Mouse (Mus musculus): Measurements from ENCODE around the gene Hist1h2aa. TPM values are rescaled to one million over a fixed set of nuclear protein-coding genes. Genes with fewer than 3 reads are reported as not detected.

The Hist1h2aa gene
- polyA plus RNA-seq (2021; fragmentation: Nextera tagmentation) = not detected in 2 replicates
- long read RNA-seq, experiment 1 = 0 reads
- long read RNA-seq, experiment 2 = 0 reads

DNA sequence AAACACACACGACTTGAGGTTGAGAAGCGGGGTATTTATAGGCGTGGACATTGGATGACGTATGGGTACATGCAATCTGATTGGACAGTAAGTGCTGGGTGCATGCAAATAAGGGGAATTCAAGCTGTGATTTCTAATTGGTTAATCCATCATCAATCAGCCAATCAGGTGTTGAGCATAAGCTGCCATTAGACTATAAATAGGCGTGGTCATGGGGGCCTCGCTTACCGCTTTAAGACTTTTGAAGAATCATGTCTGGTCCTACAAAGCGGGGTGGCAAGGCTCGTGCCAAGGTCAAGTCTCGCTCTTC is at the start of gene Hist1h2aa:
Hist1h2aa (plus strand) TSS at position 252 of the 310 bp plus-strand sequence.

DNA sequence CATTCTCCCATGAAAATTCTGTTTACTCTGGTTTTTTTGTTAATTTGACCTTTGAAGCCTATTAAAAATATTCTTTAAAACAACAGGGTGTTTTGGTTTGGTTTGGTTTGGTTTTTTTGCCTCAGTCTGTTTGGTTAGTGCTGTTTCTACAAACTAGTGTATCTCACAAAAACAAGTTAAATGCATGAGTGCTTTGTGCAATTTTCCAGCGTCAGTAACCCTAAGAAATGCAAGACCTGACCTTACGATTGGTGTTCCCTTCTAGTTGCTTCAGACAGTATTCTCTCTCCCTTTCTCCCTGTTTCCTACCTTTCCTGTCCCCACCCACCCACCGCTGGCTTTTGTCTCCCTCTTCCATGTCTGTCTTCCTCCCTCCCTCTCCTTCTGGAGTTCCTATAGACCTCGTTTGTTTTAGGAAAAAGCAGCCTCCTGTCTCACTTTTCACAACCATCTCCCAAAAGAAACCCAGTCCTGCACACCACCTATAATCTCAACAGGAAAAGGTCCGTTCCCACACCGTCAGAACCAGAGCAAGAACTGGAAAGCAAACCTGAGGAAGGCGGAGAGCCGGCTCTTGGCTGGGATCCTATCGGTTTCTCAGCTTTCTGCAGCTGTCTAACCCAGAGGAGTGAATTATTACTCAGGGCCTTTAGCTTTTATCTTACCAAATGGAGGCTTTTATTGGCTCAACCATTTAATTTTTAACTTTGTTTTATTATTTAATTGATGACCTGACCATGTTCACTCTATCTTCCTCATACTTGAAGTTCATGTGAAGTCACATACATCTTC is 19.7 kb upstream of the Hist1h2aa start, which contains the start of gene Slc17a4:
Slc17a4 (minus strand) TSS at position 634 of the 792 bp plus-strand sequence.

DNA sequence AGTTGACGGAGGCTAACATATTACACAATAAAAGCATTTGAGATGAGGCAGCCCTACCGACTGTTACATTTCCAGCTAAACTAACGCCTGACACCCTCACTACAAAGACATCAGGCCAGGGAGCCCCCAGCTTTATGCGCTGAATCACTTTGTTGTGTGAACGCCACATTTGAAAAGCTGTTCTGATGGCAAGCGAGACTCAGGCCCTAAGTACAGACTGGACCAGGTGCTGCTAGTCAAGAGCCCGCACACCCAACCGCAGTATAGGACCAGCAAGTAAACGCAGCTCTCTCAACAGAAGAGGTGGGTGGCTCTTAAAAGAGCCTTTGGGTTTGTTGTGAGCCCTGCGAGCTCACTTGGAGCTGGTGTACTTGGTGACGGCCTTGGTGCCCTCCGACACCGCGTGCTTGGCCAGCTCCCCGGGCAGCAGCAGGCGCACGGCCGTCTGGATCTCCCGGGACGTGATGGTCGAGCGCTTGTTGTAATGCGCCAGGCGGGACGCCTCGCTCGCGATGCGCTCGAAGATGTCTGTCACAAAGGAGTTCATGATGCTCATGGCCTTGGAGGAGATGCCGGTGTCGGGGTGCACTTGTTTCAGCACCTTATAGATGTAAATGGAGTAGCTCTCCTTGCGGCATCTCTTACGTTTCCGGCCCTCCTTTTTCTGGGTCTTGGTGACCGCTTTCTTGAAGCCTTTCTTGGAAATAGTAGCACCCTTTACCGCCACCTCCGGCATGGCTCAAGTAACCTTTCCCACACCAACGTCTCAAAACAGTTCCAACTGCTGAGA is 646 bp upstream of the Hist1h2aa start, which contains the start of gene Hist1h2ba:
Hist1h2ba (minus strand) TSS at position 736 of the 790 bp plus-strand sequence.

Other genes with a start within 250 kb of the Hist1h2aa start
- not detected in 2 replicates for gene Hist1h1t, start 238.6 kb upstream of the Hist1h2aa start, polyA plus RNA-seq (2021; fragmentation: Nextera tagmentation)
- 2.1 and 4.0 TPM in 2 replicates for gene Hist1h4c, start 236.0 kb upstream of the Hist1h2aa start, polyA plus RNA-seq (2021; fragmentation: Nextera tagmentation)
- 3.9 and 4.3 TPM in 2 replicates for gene Hfe, start 223.6 kb upstream of the Hist1h2aa start, polyA plus RNA-seq (2021; fragmentation: Nextera tagmentation)
- gene Hist1h1c, start 195.7 kb upstream of the Hist1h2aa start, polyA plus RNA-seq (2021; fragmentation: Nextera tagmentation) = 7.4 and 7.6 TPM in 2 replicates
- 0.53 TPM in 1 of 2 replicates, not detected in the other for gene Hist1h3c, start 188.9 kb upstream of the Hist1h2aa start, polyA plus RNA-seq (2021; fragmentation: Nextera tagmentation)
- gene Hist1h2bb, start 187.7 kb upstream of the Hist1h2aa start, polyA plus RNA-seq (2021; fragmentation: Nextera tagmentation) = 0.45 TPM in 1 of 2 replicates, not detected in the other
- gene Hist1h2ab, start 183.3 kb upstream of the Hist1h2aa start, polyA plus RNA-seq (2021; fragmentation: Nextera tagmentation) = 2.6 and 2.8 TPM in 2 replicates
- gene Hist1h3b, start 182.2 kb upstream of the Hist1h2aa start, polyA plus RNA-seq (2021; fragmentation: Nextera tagmentation) = 0.40 TPM in 1 of 2 replicates, not detected in the other
- gene Hist1h4b, start 177.4 kb upstream of the Hist1h2aa start, polyA plus RNA-seq (2021; fragmentation: Nextera tagmentation) = not detected in 2 replicates
- gene Hist1h4a, start 173.2 kb upstream of the Hist1h2aa start, polyA plus RNA-seq (2021; fragmentation: Nextera tagmentation) = 0.47 TPM in 1 of 2 replicates, not detected in the other
- not detected in 2 replicates for gene Hist1h3a, start 172.1 kb upstream of the Hist1h2aa start, polyA plus RNA-seq (2021; fragmentation: Nextera tagmentation)
- not detected in 2 replicates for gene Hist1h1a, start 170.8 kb upstream of the Hist1h2aa start, polyA plus RNA-seq (2021; fragmentation: Nextera tagmentation)
- not detected in 2 replicates for gene Trim38, start 164.5 kb upstream of the Hist1h2aa start, polyA plus RNA-seq (2021; fragmentation: Nextera tagmentation)
- not detected in 2 replicates for gene Slc17a2, start 127.5 kb upstream of the Hist1h2aa start, polyA plus RNA-seq (2021; fragmentation: Nextera tagmentation)
- not detected in 2 replicates for gene Slc17a3, start 95.0 kb upstream of the Hist1h2aa start, polyA plus RNA-seq (2021; fragmentation: Nextera tagmentation)
- not detected in 2 replicates for gene Slc17a1, start 66.7 kb upstream of the Hist1h2aa start, polyA plus RNA-seq (2021; fragmentation: Nextera tagmentation)
- gene Slc17a4, start 19.5 kb upstream of the Hist1h2aa start, polyA plus RNA-seq (2021; fragmentation: Nextera tagmentation) = not detected in 2 replicates
- not detected in 2 replicates for gene Hist1h2ba, start 306 bp upstream of the Hist1h2aa start, polyA plus RNA-seq (2021; fragmentation: Nextera tagmentation)
- 0.38 TPM in 1 of 2 replicates, not detected in the other for gene Scgn, start 56.8 kb downstream of the Hist1h2aa start, polyA plus RNA-seq (2021; fragmentation: Nextera tagmentation)